Mouse (Mus musculus): ENCODE results near the gene Sh2b2.
"Not testable (repeated sequence)": the region's sequence is repeated elsewhere in the genome, so short reads cannot be mapped to it uniquely, and the experiment has no call there.

The Sh2b2 gene

DNA sequence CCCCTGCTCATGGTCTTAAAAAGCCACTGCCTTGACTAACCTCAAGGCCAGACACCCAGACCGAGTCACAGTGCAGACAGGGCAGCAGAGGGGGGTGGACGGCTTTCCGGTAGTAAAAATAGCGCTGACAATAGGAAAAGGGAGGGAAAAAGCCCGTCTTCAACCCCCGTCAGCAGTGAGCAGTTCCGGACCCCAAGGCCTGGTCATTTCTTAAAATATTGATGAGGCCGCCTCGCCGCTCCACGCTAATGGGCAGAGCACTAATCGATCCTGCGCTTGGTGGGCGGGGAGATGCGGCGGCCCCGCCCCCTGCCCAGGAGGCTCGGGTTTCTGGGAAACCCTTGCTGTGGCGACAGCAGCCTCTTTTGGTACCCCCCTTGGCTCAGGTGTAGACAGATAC, 8.7 kb downstream of the Sh2b2 start:
- no peak for DNase-seq

DNA sequence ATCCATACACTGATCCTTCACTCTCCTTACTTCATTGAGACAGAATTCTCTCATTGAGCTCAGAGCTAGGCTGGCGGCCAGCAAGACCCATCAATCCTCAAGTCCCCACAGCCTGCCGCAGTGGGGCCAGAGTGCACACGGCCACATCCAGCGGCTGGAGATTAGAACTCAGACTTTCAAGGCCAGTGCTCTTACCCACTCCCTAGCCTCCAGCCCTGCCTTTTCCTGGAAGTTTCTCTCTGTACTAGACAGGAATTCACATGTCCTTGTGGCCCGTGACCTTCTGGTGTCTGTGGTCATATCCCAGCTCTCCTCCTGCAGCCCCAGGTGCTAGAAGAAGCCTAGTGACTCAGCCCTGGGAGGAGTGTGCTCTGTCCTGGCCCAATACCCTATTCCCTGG, 9.7 kb downstream of the Sh2b2 start:
- DNase-seq = no peak

DNA sequence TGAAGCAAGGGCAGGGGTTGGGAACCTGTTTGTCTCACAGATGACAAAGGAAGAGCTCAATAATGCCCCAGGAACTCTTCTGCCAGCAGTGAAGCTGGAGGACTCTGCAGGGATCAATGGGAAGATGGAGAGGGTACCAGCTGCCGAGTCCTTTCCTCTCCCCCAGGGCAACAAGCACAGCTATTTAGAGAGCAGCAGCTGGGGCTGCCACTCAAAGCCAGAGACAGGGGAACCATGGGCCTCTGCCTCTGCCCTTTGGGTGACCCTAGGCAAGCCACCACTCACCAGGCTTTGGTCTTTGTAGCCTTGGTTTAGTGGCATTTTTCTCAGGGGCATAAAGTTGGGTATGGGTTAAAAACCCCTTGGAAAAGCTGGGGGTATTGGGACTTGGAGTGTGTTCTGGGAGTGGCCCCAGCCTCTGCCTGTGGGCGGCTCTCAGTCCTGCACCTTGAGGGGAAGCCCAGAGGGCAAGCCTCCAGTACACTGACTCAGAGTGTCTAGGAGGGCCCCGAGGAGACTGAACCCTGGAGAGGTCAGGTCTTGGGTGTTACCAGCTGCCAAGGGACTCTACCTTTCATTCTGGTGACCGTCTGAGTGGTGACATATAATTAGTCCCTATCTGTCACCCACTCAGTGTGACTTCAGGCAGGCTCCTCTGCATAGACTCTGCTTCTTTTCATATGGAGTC, 15.9 kb downstream of the Sh2b2 start:
- no peak for DNase-seq

DNA sequence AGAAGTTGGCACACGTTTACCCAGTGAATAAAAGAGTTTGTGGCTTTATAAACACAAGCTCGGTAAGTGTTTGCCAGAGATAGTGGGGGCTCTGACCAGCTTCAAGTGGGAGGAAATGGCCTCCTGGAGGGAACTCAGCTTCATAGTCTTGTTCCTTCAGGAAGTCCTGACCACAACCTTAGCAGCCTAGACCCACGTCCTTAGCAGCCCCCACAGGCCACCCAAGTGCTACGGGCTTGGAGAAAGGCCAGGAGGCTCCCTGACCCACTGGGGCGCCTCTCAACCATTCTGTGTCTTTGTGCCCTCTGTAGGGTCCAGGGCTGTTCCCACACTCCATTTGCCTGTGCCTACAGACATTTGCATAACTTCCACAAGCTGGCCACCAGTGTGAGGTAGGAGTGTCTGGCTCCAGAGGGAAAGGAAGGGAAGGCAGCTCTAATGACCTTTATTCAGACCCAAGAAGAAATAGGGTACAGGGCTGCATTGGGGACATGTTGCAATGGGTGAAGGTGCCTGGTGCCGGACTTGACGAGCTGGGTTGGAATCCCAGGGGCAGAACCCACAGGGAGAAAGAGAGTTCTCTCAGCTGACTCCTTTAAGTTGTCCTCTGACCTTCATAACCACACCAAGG, 20.0 kb downstream of the Sh2b2 start:
- DNase-seq = no peak

DNA sequence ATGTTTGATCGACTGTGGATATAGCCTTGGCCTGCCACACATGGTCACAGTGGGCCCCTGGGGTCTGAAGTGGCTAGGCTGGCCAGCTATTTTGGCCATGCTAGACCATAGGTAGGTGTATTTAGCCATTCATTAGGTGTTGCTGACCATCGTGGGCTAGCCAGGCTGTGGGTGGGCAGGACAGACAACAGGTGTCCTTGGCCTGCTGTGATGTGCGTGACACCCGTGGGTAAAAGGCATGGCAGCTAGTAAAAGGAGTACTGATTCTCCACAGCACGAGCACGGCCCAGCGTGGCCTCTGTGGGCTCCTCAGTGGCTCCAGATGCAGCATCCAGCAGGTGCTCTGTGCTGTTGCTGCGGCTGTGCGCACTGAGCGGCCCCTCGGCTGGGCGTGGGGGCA, 27.8 kb downstream of the Sh2b2 start:
- no peak for DNase-seq

DNA sequence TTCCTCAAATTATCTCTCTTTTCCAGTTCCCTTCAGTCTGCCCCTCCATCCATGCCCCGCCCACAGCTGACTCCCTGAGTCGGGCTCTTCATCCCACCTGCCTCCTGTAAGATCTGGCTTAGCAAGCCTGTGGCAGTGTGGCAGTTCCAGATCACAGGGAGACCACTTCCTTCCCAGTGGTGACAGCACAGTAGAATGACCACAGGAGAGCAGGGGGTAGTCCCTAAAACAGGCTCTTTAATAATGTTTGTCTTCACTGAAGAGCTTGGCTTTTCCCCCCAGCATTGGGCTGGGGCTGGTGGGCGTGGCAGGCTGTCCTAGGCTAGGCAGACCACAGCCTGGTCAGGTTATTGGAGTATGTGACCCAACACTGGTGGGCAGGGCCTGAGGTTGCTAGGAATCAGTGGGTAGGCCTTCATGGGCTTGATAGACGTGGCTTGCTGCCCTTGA, 28.4 kb downstream of the Sh2b2 start:
- no peak for DNase-seq

DNA sequence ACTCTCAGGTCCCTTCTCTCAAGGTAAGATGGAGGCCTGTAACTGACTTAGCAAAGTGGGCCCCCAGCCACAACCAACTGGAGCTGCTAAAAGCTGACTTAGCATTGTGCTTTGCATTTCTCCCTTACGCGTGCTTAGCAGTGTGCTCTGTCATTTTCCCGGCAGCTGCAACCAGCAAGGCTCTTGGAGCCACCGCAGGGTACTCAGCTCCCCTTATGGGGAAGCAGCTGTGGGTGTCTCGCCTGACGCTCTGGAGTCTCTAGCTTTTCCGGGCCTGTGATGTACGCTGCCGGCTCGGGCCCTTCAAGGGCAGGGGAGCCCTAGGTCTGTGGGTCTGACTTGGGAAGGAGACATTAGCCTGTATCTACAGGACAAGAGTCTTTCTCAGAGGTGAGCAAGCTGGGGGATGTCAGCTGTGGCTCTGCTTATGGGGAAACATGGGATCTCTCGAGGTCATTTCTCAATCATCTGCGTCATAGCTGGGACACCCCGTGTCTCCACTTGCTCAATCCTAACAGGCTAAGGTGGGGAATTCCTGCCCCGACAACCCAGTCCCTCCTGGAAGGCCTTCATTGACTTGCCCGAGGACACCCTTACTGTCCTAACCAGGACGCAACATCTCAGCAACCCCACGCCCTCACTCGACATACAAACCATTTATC, 29.2 kb downstream of the Sh2b2 start:
- DNase-seq = no peak

DNA sequence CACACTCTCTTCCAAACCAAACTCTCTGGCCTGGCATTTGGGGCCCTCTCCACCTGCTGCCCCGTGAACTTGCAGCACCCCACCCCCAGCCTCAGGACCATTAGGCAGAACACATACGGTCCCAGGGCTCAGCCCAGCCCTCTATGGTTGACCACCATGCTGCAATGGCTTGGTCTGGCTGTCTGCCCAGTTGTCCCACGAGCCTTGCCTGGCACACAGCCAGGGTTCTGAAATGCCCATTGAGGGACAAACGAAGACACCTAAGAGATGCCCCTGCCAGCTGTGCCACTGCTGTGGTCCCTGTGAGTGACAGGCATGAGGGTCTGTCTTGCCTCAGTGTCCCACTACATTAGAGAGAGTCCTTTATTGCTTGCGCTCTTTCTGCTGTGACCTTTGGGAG, 30.4 kb downstream of the Sh2b2 start:
- DNase-seq = no peak

DNA sequence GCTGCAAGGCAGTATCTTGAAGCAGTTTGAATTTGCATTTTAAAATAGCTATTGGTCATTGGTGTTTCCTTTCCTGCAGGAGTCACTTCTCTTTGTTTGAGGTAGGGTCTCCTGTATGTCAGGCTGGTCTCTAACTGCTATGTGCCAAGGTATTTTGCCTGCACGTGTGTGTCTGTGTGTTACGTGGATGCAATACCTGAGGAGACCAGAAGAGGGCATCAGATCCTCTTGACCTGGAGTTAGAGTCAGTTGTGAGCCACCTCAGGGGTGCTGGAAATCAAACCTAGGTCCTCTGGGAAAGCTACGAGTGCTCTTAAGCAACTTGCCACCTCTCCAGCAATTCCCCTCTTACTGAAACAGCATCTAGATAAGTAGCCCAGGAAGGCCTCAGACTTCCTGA, 31.1 kb downstream of the Sh2b2 start:
- DNase-seq = no peak

DNA sequence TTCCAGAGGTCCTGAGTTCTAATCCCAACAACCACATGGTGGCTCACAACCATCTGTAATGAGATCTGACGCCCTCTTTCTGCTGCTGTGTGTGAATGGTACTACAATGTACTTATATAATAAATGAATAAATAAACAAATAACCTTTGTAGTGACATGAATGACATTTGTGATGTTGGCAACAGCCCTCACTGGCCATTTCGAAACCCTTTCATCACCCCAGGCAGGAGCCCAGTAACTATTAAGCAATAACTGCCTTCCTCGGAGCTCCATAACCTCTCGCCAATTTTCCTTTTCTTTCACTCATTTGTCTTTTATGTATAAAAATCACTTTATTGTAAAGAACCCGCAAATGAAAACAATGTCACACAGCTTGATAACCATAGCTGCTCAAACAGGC, 32.6 kb downstream of the Sh2b2 start:
- no peak for DNase-seq

DNA sequence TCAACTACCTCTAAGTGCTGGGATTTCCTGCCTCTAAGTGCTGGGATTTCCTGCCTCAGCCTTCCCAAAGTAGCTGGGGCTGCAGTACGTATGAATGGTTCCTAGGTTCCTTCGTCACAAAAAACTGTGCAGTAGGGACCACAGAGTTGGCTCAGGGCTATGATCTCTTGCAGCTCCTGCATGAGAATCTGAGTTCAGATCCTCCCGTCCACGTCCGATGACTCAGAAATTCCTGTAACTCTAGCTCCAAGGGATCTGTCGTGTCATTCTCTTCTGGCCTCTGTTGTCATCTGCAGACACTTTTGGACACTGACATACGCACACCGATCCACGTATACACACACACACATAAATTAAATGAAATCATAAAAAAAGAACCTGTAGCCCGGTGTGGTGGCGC, 33.6 kb downstream of the Sh2b2 start:
- DNase-seq = no peak

DNA sequence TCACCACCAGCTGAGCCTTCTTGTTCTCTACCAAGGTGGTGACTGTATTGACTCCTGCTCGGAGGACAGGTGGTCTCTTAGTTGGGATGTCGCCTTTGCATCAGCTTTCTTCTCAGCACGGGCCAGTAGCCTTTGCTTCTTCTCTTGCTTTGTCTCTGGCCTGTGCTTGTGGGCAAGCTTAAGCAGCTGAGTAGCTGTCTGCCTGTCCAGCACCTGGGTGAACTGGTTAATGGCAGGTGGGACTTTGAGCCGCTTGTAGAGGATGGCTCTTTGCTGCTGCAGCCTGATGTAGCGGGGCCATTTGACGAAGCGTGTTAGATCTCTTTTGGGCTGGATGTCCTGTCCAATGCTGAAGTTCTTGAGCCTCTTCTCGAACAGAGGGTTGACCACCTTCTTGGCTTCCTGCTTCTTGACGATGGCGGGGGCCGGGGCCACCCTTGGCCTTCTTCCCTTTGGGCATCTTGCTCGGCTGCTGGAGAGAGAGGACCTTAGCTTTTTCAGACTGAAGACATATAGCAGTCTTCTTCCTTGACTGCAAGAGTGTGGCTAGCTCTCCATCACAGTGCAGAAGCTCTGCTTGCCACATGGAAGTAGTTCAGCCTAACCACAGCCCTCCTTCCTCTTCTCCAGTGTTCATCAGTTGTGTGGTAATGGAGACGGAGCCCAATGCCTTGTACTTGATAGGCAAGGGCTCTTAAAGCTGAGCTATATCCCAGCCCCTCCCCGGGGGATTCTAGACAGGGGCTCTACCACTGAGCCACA, 34.8 kb downstream of the Sh2b2 start:
- DNase-seq = not testable (repeated sequence)

DNA sequence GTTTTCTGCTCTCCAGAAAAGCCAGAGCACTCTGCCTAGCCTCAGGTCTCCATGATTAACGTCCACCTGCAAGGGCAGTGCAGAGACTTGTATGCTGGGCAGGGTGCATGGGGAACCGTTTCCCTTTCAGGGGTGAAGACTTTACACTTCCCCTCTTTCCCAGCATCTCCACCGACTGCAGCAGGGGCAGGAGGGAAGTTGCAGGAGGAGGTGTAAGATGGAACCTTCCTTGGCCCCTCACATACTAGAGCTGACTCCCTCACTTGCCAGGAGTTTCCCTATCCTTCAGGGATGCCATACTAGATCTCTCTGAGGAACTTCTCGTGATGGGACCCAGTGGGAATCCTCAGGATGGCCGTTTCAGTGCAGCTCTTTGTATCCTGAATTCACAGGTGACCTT, 35.8 kb downstream of the Sh2b2 start:
- DNase-seq = no peak

DNA sequence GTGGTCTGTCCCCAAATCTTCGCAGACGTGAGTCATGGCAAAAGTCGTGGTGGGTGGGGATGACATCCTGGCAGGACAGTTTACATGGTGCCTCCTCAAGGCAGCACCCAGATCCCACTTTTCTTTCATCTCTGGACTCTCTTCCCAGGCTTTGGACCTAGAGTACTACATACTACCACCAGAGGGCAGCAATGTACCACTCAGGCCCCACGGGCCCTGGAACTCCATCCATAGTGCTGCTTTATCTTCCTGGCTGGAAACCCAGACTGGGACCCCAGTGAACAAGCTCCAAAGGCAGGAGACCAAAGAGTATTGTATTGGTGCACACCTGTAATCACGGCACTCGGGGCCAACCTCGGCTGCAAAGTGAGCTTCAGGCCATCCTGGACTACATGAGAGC, 44.5 kb downstream of the Sh2b2 start:
- DNase-seq = peak; percentile 54

DNA sequence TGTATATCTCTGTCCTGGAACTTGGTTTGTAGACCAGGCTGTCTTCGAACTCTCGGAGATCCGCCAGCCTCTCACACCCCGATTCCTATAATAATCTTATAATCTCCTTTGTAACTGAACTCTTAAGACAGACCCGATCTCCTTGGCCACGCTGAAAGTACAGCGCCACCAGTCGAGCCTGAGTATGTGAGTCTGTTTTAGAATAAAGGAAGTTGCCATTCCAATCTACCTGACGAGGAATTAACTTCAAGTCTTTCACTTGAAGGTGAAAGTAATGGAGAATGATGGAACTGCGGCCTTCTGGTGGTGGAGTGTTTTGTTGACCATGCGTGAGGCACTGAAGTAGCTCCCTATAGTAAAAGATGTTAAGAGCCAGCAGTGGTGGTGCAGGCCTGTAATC, 46.8 kb downstream of the Sh2b2 start:
- DNase-seq = no peak

DNA sequence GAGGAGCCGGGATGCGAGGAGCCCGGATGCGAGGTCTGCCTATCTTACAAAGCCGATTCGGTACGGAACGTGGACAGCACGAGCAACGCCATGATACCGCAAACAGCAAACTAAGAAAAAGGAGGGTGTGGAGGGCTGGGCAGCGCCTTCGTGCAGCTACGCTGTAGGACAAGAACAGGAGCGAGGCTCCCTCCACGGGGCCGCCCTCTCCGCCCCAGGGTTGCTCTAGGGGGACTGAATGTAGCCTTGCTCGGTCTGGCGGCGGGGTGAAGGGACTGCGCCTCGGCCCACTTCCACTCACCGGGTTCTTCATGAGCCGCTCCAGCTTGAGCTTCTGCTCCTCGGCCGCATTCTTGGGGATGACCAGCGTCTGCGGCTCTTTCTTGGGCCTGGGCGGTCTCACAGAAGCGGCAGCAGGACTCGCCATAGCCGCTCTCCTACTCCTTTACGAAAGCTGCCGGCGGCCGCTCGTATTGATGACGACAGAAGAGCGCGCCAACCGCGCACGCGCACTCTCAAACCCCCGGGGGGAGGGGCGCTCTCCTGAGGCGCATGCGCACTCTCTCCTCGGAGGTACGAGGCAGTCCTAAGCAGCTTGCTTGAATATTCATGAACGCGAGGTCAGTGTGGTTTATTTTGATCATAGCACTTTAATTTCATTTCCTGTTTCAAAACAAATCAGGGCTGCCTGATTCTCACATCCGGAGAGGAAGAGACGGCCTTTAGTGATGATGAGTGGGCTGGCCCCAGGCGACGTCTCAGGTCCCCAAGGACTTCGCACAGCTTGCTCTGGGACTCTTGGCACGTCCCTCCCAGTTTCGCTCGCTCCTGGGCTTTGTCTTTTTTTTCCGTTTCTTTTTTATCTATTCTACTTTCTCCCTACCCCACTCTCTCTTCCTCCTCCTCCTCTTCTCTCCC, 47.6 kb downstream of the Sh2b2 start, which contains the start of gene Prkrip1:
Prkrip1 (minus strand) TSS at position 490 of the 918 bp plus-strand sequence.
- DNase-seq = peak; percentile 94

DNA sequence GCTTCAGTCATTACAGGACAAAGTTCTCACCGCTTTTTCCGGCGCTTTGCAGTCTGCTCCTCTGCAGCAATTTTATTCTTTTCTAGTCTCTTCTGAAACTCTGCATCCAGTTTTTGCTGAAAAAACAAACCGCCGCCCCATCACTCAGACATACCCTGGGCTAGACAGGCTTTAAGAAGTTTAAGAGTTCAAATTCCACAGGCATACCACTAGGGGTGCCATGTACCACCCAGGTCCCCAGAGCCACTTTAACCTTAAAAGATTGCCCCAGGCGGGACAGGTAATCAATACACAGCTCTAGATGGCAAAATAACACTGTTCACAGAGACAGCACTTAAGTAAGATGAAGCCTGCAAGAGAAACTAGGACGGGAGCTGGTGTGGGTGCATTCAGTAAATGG, 54.5 kb downstream of the Sh2b2 start:
- no peak for DNase-seq

DNA sequence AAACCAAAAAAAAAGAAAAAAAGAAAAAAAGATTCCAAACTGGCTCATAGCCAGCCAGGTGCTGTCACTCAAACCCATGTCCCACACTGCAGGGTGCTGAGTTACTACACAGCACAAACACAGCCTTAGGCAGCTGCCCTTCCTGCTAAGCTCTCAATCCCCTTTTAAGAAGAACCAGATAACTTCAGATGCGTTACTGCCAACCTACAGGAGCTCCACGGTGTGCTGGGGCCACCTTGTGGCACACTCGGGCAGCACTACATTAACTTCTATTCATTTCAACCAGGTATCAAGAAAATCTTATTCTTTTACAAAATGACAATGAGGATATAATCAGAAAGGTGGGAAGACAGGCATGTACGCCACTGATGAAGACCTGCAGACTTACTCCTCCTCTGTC, 59.6 kb downstream of the Sh2b2 start:
- DNase-seq = peak; percentile 82

DNA sequence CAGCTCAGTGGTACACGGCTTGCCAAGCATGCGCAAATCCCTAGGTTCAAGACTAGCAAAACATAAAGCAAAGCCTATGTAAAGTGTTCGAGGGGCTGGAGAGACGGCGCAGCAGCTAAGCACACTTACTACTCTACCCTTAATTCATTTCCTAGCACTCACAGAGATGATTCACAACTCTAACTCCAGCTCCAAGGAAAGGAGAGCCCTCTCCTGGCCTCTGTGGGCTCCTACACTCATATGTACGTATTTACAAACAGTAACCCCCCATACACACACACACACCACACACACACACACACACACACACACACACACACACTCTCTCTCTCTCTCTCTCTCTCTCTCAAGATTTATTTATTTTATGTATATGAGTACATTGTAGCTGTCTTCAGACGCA, 62.6 kb downstream of the Sh2b2 start:
- DNase-seq = no peak

DNA sequence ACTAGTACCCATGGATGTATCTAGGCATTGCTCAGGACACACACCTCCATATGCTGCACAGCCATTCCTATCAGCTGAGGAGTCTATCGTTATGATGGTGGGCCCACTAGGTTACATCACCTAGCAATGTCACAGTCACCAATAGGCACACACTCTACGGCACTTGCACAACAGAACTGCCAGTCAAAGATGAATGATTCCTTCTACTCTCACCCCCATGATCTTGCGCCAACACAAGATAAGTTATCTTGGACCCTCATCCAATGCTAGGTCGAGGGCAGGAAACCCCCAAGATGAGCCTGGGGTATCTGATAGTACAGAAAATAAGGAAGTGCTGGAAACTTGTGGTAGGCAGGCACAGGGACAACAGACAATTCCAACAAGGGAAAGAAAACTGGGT, 63.5 kb downstream of the Sh2b2 start:
- DNase-seq = no peak

DNA sequence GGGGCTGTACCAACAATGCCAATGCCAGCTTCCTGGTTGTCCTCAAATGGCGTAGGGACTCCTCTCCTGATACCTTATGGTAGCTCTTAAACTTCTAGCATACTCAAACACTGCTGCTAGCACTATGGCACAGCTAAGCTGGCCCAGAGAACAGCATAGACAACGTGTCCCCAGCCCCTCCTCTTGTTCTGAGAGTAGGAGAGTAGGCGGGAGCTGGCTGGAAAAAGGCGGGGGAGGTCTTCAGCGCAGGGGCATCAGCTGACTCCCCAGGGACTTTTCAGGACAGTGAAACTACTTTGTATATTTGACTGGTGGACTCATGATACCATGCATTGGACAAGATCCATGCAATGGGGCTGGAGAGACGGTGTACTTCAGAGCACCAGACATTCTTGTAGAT, 64.3 kb downstream of the Sh2b2 start:
- no peak for DNase-seq

DNA sequence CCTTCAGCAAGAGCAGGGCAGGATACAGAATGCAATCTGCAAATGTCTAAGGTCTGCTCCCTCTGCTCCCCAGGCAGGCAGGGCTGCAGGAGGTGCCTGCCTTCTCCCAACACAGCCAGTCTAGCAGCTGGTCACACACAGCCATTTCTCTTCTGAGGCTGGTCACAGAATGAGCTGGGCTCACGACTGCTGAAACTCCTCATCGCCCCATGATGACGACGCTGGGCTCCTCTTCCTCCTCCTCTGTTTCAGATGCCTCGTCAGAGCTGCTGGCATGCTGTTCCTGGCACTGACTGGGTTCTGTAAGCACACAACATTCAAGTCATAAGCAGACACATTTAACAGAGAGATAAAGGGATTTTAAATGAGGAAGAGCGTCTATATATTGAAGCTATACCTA, 65.2 kb downstream of the Sh2b2 start:
- DNase-seq = no peak

DNA sequence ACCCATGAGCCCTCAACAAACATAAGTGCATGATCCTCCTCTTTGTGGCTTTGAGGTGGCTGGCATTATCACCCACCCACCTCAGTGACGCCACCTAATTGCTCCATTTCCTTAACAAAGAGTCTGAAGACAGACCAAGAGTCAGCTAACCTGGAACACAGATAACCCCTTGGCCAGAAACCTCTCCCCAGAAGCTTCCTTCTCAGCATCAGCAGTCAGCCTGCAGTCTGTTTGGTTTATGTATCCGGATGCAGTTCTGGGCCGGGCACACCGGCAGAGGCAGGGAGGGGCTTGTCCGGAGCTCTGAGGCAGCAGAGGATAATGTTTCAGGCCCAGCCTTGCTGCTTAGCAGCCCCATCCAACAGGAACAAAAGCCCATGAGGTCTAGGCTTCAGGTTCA, 66.8 kb downstream of the Sh2b2 start:
- DNase-seq = no peak
